Mouse (Mus musculus) mouse embryonic stem cell (cell line): ENCODE data around the gene Mad2l1bp.

Experiments
- in situ Hi-C, 2 experiments: fragments of 300-500 bp; cut with MboI; formaldehyde crosslinking; loops; 1 replicate in 1 of 2; 3 replicates in 1 of 2; pipeline ENCODE4 v1.14.3; 2019 to 2020; ENCODE audit warnings: low sequenced_read_pairs in 2 of 2, low pct_unique_long_range_greater_than_20kb in 1 of 2, mixed read lengths in 1 of 2; ENCODE audit not compliant: unreplicated experiment in 1 of 2

Gene Mad2l1bp

DNA sequence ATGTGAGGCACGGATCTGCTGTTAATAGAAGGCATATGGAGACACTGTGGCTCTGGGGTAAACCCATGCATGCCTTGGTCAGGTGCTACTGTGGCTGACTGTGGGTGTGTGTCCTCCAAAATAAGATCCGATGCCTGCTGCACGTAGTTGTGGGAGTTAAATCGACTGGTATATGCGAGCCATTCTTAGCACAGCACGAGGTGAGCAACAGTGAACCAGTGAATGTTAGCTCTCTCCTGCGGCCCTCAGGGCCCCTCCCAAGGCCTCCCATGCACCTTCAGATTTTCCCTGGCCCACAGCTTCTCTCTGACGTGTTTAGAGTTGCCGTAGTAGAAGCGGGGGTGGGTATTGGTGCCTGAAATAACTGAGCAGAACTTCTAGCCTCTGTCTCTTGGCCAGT, 33.7 kb downstream of the Mad2l1bp start:
- in situ Hi-C loops = no loop called here

DNA sequence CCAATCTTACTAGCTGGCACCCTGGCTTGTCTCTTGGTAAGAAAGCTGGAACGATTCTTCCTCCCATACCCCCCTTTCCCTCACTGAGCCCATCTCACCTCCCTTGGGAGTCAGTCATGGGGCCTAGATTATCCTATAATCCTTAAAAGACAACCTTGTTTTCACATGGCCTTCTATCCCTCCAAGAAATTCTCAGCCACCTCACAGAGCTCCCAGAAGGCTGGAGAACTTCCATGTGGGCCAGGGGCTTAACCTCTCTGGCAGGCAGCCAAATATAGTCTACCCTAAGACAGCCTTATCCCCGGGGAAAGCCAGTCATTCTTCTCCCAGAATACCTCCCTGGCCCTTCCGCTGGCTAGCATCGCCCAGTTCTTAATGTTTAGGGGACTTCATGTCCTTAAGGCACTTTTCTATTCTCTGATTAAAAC, 34.9 kb downstream of the Mad2l1bp start:
- in situ Hi-C loops = no loop called here

DNA sequence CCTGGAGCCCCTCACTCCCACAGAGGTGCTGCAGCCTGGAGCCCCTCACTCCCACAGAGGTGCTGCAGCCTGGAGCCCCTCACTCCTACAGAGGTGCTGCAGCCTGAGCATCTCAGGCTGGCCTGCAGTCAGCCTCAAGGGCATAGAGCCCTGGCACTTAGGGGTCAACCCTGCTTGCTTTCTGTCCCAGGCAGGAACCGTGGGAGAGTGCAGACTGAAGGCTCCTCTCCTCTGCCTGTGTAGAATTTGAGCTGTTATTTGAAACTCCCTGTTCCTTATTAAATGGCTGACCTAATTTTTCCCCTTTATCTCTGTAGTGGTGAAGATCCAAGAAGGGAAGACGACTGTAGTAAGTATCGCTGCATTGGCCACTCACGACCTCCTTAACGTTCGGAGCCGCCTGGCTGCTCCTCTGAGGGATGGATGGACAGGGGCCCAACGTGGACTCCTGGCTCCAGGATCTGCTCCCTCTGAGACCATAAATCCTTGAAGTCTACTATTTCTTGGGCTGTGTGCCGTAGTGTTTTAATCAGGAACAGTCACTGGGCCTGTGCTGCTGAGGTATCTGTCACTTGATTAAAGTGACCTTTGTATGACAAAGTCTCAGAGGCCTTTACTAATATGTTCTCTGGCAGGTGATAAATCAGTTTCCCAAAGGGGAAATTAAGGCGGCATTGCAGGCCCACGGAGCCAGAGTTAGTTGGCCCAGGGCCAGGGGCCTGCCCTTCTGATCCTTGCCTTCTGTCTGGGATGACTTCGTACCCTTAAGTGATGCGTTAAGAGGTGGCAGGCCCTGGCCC, 35.5 kb downstream of the Mad2l1bp start:
- in situ Hi-C loops = no loop called here

DNA sequence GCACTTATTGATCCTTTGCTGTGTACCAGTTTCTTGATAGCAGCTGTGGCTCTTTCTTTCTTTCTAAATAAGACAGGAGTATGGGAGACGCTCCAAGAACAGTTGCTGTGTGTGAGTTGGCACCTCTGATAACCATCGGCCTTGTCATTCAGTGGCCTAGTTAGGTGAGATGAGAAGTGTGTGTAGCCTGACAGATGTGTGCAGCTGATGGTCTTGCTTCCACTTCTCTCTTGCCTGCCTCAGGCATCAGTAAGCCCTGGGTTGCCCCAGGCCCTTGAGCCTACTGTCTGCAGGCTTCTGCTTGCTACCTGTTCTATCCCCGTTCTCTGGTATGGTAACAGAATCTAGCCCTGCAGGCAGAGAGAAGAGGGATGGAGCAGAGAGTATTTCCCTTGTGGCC, 36.5 kb downstream of the Mad2l1bp start:
- in situ Hi-C loops = no loop called here

DNA sequence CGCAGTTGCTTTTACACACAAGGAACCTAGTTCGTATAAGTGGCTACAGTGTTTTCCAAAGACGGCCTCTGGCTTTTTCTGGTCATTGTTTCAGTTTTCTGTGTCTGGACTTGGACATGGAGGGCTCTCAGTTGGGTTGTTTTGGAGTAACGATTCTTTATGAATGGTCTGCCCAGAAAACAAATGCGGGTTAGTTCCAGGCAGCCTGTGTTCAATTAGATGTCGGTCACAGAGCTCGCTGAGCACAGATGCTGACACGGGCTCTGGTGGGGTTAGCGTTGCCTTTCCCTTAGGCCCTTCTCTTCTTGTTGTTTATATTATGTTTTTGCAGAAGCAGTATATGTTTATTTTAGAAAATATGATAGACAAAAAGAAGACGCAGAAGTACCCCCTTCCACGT, 37.2 kb downstream of the Mad2l1bp start:
- in situ Hi-C loops = no loop called here

DNA sequence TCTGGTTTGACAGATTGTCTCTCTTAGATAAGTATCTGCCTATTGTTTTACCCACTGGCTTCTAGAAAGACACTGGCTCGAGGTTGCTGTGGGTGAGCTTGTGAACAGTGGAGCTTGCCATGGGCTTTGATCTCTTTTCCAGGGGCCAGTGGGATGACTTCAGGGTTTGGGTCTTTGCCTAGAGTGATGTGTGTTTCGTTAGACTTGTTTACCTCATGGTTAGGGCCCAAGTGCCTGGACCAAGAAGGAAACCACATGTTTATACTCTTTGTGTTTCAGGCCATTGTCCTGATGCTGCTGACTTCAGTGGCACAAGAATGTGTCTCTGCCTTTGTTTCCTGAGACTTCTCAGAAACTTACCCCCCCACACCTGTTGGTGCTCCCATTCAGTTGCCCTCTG, 37.9 kb downstream of the Mad2l1bp start:
- in situ Hi-C loops = no loop called here

DNA sequence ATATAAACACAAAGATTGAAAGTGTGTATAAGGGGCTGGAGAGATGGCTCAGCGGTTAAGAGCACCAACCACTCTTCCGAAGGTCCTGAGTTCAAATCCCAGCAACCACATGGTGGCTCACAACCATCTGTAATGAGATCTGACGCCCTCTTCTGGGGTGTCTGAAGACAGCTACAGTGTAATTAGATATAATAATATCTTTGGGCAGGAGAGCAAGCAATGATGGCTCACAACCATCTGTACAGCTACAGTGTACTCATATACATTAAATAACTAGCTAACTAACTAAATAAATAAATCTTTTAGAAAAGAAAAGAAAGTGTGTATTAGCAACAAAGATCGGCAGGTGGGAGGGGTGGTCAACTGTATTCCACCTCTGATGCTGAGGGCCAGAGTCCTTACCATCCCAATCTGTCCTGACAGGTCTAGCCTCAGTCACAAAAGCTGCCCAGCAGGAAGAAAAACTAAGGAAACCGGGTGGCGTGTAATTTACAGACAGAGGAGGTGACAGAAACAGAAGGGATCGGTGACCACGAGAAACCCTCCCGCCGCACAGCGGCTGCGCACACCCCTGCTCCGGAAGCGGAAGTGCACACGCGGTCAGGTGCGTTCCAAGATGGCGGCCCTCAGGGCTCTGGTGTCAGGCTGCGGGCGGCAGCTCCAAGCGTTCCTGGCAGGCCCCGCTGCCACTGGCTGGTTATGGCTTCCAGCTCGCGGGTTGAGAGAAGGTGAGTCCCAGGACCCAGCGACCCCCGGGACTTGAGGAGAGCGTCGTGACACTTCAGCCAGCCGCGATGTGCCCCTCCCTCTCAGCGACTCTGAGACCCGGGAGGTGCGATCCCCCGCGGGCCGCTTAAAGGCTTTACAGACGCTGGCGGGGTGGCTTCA, 42.7 kb downstream of the Mad2l1bp start, which contains the start of gene Mrps18a:
Gene Mrps18a (plus strand): TSS at position 585 of the 888 bp plus-strand sequence.
- in situ Hi-C loops = no loop called here

DNA sequence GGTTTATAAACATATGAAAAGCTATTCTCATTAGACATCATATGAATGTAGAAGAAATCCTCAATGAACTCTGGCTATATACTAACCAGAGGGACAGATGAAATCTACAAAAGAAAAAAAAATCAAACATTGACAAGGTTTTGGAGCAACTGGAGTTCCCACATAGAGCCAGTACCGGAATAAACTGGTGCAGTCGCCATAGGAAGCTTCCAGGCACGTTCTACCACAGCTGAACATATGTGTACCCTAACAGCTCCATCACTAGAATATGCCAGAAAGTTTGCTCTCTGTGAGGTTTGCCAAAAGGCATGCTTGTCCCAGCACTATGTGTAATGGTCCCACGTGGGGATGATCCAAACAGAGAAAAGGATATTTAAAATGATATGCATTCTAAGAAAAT, 45.1 kb downstream of the Mad2l1bp start:
- in situ Hi-C loops = no loop called here

DNA sequence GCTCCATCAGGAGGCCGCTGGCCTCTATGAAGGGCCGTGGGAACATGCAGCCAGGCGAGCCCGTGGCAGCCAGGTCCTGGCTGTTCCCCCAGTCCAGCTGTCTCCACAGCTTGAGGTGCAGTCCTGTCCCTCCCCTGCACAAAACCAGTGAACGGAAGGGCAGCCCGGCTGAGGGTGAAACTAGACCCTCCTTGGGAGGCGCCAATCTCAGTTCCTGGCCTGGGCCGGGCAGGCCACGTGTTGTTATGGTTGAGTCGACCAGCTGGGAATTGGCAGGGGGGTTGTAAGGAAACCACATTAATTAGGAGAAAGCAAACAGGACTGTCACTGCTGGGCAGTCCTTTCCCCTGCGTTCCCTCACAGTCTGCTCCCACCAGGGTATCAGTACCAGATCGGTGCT, 48.9 kb downstream of the Mad2l1bp start:
- in situ Hi-C loops = no loop called here

DNA sequence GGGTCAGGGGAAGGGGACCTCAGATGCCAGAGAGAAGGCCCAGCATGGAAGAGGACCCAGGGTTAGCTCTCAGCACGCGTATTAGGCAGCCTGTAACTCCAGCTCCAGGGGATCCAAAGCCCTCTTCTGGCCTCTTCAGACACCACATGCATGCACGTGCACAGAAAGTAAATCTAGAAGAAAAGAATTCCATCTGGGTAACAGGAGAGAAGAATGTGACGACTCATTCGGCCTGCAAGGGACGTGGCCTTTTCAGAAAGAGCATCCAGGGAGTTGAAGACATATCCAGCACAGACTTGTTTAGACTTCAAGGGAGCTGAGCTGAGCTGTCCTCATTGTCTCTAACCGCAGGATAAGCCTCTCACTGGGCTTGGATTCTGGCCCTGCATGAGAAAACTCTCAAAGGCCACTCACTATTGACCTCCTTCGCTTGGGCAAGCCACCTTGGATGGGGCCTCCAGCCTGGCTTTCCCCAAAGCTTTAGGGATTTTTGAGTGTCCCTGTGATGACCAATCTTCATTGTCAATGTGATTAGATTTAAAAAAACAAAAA, 50.7 kb downstream of the Mad2l1bp start:
- in situ Hi-C loops = no loop called here

DNA sequence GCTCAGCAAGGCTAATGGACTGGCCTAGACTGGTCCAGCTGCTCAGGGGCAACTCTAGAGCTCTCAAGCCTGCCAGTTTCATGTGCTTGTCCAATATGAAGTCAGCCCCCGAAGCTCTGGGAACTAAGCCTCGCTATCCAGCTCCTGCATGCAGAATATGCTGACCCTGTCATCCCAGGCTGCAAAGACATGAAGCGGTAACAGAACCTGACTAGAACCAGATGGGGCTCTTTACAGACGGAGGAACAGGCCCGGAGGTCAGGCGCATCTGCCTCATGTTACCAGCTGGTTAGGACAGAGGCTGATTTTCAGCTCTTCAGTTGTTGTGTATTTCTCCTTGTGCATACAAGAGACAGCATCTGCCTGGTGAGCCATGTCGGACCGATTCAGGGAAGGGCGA, 51.4 kb downstream of the Mad2l1bp start:
- in situ Hi-C loops = no loop called here

DNA sequence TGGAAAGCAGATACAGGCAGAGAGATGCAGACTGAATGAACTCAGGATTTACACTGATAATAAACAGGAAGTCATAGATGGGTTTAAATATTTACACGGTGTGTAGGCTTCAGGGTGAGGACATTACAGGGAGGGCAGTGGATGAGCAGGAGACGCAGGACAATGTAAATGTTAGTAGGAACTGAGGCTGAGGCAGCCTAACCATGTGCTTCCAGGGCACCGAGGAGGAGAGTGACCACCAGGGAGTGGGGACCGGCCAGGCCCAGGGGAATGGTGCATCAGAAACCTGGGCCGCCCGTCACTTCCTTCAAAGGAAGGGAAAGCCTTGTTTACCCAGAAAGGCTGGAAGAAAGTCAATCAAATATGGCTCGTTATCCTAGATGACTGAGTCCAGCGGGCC, 54.8 kb downstream of the Mad2l1bp start:
- in situ Hi-C loops = no loop called here
